Mouse (Mus musculus) erythroblast, adult 5-6 weeks (primary cell): ENCODE data around the gene M6pr. TPM values are rescaled to one million over a fixed set of nuclear protein-coding genes. Genes with fewer than 3 reads are reported as not detected.
"Not testable (repeated sequence)": the region's sequence is repeated elsewhere in the genome, so short reads cannot be mapped to it uniquely, and the experiment has no call there.

ENCODE experiments used
- ATAC-seq: replicated peaks from 2 replicates; pipeline ENCODE4 v1.8.0; 2016; ENCODE audit warnings: moderate number of reproducible peaks, mild to moderate bottlenecking, moderate TSS enrichment, inconsistent platforms; ENCODE audit not compliant: poor library complexity, low FRiP score, severe bottlenecking
- total RNA-seq, 2 experiments: library from RNA; stranded (forward) in 1 of 2; stranded (reverse) in 1 of 2; fragments of 150-400 nt in 1 of 2; fragments of 200-764, 138-1000 nt in 1 of 2; gene quantifications; 2 replicates each; pipeline versions ENCODE4 v1.2.3 to v1.2.4; 2015 to 2017; ENCODE audit warnings: low replicate concordance in 2 of 2

The M6pr gene
- total RNA-seq, 2 experiments from 2014 or later: 53.2 to 102 TPM

DNA sequence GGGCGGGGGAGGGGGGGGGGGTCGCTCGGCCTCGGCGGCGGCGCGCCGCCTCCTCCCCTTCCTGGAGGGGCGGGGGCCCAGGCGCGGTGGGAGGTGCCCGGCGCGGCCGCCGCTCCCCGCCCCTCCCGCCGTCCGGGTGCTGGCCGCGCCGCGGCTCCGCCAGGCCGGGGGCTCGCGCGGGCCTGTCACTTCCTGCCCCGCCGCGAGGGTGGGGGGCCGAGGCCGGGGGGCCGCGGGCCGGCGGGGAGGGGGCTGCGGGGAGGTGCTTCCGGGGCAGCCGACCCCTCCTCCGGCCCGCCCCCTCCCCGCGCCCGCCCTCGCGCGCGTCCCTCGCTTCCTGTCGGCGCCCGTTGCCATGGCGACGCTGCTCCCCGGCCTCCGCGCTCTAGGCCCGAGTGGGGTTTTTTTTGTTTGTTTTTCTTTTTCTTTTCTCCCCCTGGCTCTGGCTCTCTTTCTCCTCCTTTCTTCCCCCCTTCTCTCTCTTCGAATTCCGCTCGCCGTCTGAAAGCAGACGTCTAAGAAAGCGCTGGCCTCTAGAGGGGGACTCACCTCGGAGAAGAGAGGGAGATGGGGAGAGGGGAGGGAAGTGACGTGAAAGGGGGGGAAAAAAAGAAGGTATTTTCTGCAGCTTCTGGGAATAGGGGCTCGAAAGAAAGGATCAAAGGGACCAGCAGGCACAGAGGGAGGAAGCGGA, 31.3 kb downstream of the M6pr start:
- ATAC-seq: no peak

DNA sequence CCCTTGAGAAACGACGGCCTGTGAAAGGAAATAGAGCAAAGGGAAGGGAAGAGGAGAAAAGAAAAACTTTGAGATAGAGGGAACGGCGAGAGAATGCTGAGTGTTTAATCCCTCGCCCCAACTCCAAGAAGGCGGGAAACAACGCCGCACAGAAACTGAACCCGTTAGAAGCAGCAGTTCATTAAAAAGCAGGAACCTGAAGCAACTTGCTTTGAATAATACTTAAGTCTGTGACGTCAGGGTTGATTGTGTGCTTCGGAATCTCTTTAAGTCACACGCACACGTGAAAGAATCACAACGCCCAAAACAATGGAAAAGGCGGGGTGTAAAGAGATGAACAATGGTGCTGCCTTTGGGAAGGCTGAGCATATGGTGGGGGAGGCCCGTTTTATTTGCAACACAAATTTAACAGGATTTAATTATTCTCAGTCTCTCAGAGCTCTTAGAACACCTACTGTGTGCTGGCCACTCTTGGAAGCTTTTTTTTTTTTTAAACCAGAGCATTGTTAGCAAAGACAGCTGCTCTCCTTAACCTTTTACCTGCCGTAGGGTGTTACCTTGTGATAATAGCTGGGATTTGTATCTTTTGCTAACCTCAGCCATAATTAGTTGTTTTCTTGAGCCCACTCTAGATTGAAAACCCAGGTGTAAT, 32.0 kb downstream of the M6pr start, which contains the start of gene Phc1:
Phc1 (minus strand) TSS at position 213 of the 652 bp plus-strand sequence.
- no peak for ATAC-seq

DNA sequence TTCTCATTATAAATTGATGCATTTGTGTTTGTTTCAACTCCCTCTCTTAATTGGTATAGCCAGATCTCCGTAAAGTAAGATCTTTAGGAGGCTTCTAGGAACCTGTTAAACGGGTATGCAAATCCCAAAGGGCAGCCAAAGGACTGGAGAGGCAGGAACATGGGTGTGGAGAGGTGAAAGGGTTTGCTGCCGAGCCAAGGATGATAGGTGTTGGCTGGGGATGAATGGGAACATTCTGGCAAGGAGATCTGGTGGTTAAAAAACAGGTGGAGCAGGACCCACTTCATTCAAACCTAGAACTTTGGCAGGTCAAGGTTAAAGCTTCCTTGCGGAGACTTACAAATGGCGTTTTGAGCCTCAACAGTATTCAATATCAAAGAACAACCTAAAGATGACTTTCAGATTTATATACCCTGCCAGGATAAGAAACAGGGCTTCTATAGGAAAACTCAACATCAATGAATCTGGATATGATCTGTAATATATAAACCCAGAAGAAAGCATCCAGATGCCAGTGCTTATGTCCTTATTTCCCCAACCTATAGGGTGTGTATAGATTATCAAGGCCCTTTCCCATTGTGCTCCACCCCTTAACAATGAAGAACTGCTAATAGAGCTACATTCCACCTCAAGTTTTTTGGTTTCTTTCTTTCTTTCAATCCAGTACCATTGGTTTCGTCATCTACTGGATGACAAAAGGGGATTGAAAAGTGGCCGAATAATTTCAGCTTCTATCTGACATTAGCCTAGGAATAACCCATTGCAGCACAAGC, 32.7 kb downstream of the M6pr start:
- no peak for ATAC-seq

DNA sequence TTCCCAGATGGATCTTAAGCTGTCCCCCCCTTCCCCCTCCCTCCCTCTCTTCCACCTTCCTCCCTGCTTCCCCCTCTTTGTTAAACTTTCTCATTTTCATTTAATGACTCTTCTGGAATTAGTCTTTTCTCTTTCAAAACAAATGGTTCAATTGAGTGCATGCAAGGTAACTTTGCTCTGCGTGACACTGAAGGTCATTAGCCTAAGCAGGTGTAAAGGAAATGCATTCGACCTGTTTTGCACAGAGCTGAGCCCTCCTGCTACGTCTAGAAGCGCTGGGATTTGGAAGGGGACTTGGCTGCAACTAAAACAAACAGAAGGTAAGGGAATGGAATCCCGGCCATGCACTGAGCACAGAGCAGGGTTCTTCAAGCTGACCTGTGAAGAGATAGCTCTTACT, 33.6 kb downstream of the M6pr start:
- no peak for ATAC-seq

DNA sequence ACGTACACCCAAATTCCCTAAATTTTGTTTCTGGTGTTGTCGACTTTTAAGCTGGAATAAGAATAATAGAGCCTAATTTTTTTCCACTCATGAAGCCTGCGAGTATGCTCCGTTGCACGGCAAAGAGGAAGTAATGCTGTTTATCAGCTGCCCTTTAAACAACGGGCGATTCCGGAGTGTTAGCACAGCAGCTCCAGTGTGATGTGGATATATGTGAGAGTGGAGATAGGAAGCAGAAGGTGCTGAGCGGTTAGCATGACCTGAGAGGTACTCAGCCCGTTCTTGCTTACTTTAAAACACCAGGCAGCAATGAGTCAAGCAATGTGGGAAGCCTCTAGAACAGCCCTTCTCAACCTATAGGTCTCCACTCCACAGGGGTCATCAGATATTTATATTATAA, 35.2 kb downstream of the M6pr start:
- ATAC-seq: no peak

DNA sequence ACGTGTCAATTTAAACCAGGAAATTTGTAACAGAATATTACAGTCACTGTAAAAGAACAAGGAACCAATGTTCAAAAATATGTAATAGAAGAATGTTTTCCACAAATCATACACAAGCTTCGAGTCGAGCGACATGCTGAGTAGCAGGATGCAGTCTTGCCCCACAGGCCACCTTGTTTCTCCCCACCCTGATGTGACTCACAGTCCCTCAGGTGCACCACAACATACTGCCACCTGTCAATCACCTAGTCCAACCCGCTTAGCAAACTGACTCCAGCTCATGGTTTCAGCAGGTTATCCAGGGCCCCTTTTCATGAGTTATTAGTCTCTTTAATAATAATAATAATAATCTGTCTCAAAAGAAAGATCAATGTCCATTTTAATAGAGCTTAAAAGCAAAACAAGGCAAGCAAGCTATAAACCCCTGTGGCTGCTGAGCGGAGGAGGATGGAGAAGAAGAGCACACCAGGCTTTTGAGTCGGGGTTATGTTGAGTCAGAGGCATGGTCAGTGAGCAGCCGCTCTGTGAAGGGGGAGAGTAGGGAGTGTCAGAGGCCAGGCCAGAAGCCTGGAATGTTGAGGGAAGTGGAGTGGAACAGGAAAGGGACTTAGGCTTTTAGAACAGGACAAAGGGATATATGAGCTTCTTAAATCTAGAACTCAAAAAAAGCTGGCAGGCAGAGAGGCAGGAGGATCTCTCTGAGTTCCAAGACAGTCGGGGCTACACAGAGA, 36.0 kb downstream of the M6pr start:
- ATAC-seq: no peak

DNA sequence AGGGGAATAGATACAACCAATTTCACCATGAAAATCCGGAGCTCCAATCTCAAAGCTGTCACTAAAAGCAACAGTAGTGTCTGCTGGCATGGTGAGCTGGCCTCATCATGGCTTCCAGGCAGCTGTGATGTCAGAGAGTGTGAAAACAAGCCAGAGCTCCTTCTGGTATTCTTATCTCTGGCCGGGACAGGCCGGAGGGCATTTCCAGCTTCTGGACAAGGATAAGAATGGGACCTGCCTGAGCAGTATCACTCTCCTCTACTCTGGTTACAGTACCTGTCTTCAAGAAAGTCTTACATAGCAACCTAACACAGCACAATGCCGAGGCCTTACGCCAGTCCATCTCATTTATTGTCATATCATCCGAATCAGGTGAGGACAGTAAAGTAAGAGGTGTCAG, 37.2 kb downstream of the M6pr start:
- no peak for ATAC-seq

DNA sequence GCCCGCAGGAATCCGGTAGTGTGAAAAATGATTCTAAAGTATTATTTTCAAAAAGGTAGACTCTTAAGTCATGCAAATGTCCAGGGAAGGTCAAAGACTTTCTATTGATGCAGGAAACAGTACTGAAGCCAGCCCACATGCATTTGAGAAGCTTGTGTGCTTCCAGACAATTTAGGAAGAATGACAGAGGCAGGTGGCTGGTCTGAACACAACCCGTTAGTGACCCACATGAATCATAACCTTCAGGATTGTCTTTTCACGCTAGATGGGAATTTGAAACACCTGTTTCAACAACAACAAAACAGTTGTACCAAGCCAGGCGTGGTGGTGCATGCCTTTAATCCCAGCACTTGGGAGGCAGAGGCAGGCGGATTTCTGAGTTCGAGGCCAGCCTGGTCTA, 37.9 kb downstream of the M6pr start:
- no peak for ATAC-seq

DNA sequence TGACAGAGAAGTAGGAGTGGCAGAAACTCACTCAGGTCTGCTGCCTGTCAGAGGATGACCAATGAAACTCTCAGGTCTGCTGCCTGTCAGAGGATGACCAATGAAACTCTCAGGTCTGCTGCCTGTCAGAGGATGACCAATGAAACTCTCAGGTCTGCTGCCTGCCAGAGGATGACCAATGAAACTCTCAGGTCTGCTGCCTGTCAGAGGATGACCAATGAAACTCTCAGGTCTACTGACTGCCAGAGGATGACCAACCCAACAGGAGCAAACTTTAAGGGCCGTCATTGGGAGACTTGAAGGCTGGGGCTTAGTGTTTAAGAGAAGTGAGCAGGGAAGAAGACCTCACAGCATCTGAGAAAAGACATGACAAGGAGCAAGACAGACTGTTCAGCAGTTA, 38.8 kb downstream of the M6pr start:
- not testable (repeated sequence) for ATAC-seq

DNA sequence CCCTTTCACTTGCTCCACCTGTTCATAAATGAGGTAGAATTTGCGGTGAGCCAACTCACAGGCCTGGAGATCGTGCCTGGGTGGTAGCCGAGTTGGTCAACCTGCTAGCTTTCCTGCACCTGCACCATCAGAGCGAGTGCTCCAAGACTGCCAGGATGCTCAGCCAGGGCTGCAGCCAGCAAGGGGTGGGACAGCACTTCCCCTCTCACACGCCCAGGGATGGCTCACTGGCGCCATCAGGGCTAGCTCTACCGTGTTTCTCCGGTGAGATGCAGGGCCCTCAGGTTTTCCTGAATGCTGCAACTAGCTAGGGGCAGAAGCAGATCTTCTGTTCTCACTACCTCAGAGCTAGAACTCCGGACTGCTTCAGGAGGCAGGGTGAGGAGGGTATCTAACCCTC, 47.4 kb downstream of the M6pr start:
- ATAC-seq: no peak

DNA sequence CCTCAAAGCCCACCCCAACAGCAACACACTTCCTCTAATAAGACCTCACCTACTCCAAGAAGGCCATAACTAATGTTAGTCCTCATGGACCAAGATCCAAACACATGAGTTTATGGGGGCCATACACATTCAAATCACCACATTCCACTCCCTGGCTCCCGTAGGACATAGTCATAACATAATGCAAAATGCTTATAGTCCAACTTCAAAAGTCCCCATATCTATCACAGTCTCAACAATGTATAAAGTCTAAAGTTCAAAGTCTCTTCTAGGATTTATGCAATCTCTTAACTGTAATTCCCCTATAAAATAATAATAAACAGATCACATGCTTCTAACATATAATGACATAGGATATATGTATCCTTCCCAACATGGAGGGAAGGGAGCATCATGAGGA, 48.6 kb downstream of the M6pr start:
- ATAC-seq: no peak

DNA sequence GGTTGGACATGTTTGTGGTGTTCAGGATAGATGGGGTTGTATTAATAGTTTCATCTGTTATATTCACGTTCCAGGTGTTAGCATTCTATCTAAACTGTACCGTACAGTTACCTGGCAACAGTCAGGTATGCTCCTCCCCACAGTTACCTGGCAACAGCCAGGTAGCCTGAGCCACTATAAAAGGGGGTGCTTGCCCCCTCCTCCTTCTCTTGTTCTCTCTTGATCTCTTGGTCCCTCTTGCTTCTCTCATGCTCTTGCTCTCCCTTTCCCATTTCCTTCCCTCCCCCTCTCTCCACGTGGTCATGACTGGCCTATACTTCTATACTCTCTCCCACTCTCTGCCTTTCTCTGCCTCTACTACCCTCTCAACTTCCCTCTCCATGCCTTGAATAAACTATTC, 57.2 kb downstream of the M6pr start:
- ATAC-seq: no peak

DNA sequence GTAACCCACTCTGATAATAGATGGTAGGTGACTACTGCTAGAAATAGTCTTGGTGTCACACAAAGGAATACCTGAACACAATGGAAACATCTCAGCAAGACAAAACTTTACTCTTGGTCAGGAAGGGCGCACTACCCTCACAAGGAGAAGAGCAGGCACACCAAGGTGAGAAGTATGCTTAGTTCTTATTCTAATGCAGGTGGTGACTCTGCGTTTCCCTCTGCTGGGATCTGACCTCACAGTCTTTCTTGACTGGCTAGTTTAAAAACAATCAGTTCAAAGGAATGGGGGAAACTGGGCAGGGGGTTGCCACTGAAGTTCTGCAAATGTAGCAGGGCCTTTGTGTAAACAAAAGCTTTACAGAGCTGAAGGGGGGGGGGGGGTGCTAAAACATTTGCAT, 57.8 kb downstream of the M6pr start:
- no peak for ATAC-seq

DNA sequence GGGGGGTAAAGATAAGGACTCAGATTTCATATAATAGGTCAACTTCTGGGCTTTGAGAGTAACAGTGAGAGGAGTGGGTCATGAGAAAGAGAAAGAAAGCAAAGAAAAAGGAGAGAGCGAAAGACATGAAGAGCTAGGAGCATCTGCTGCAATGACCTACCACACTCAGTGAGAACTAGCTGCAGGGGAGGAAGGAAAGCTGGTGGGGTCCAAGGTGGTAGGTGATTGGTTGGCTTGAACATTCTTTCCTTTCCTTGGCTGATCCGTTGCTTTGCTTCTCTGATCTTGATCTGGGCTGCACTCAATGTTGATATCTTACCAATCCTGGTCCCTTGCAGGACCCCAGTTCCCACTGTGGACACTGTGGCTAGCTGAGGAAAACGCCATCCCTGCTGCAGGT, 58.5 kb downstream of the M6pr start:
- ATAC-seq: no peak

Other genes with a start within 250 kb of the M6pr start
- gene Klrg1, start 25.8 kb upstream of the M6pr start, total RNA-seq (2015; ENCODE audit: low replicate concordance): 0.77 TPM in 1 of 2 replicates, not detected in the other
- gene Klrg1, start 25.8 kb upstream of the M6pr start, total RNA-seq (2017; ENCODE audit: low replicate concordance): not detected in 2 replicates
- gene Phc1, start 31.8 kb downstream of the M6pr start, total RNA-seq (2015; ENCODE audit: low replicate concordance): 1.7 and 15.9 TPM in 2 replicates
- 0.34 and 1.5 TPM in 2 replicates for gene Phc1, start 31.8 kb downstream of the M6pr start, total RNA-seq (2017; ENCODE audit: low replicate concordance)
- gene Rimklb, start 190.0 kb downstream of the M6pr start, total RNA-seq (2015; ENCODE audit: low replicate concordance): not detected in 2 replicates
- not detected in 2 replicates for gene Rimklb, start 190.0 kb downstream of the M6pr start, total RNA-seq (2017; ENCODE audit: low replicate concordance)
- not detected in 2 replicates for gene Mfap5, start 197.1 kb downstream of the M6pr start, total RNA-seq (2015; ENCODE audit: low replicate concordance)
- gene Mfap5, start 197.1 kb downstream of the M6pr start, total RNA-seq (2017; ENCODE audit: low replicate concordance): not detected in 2 replicates
- not detected in 2 replicates for gene Aicda, start 245.1 kb downstream of the M6pr start, total RNA-seq (2015; ENCODE audit: low replicate concordance)
- not detected in 2 replicates for gene Aicda, start 245.1 kb downstream of the M6pr start, total RNA-seq (2017; ENCODE audit: low replicate concordance)